8 mouse cellular contexts compared by ENCODE assay signal in the genomic region with DNA sequence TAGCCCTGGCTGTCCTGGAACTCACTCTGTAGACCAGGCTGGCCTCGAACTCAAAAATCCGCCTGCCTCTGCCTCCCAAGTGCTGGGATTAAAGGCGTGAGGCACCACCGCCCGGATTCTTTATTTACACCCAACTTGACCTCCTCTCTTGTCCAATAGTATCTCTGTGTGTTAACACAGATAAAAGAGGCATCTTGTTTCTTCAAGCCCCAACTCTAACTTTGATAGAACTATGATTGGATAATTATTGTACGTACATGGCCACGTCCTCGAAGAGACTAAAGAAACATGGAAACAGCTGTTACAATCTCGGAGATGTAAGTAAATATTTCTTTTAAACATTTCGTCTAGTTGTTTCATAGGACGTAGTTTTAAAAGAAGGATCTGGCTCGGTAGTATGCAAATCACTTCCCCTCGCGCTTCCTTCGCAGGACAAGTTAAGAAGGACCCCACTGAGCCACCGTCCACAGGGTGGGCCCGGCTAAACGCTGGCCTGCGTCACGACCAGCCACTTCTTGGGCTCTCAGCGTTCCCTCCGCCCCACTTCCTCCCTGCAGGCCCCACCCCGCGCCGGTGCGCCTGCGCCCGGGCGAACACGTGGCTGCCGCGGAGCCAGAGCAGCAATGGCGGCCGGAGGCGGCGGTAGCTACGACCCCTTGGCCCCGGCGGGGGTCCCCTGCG. TPM values are rescaled to one million over a fixed set of nuclear protein-coding genes. Genes with fewer than 3 reads are reported as not detected.
A peak's percentile ranks its signal among the peaks of the same experiment; 100 is the strongest.
DNase-seq lines count a peak whose midpoint lies in the region; ATAC-seq lines count a peak whose summit lies in the region.

A gene (plus strand): TSS at position 258 of the 681 bp plus-strand sequence.

- DNase-seq in CD4-positive helper T cell, adult 2 months (ENCODE audit: low read depth, low spot score) = peak; percentile 97
- peak; percentile 94 for DNase-seq in brain, embryonic 18.5 days (ENCODE audit: low read depth, low spot score)
- DNase-seq in kidney, postnatal 10 days = peak; percentile 98
- DNase-seq in natural killer cell, adult 2 months (ENCODE audit: low spot score in 2 of 2) = peak; percentile 94 to 97

- no peaks in the 10 kb centered on the region for H3K9me3 ChIP-seq in heart, embryonic 13.5 days
- no peaks in the 10 kb centered on the region for H3K9me3 ChIP-seq in liver, embryonic 12.5 days (replicated peaks)
- no peaks in the 10 kb centered on the region for H3K9me3 ChIP-seq in stomach, embryonic 15.5 days

- WGBS in heart, embryonic 13.5 days = 4% methylated on average over 40 of the region's 40 CpGs
- 3% methylated on average over 40 of the region's 40 CpGs for WGBS in liver, embryonic 12.5 days (ENCODE audit: insufficient replicate concordance)
- WGBS in stomach, embryonic 15.5 days = 4% methylated on average over 38 of the region's 40 CpGs

- peak; percentile 98 for ATAC-seq in erythroid progenitor cell, adult 5-6 weeks (replicated peaks; ENCODE audit: low FRiP score, poor library complexity, severe bottlenecking)
- ATAC-seq in heart, embryonic 13.5 days (ENCODE audit: extremely low read depth, insufficient number of reproducible peaks, low FRiP score, low TSS enrichment) = peak; percentile 96
- ATAC-seq in liver, embryonic 12.5 days = peak; percentile 99
- ATAC-seq in stomach, embryonic 15.5 days (ENCODE audit: insufficient read depth, low FRiP score, low read depth) = peak; percentile 100

- H3K9ac ChIP-seq in heart, embryonic 13.5 days = peak within 1 kb of the TSS; percentile 96
- peak within 1 kb of the TSS; percentile 93 for H3K9ac ChIP-seq in liver, embryonic 12.5 days
- peak within 1 kb of the TSS; percentile 92 for H3K9ac ChIP-seq in stomach, embryonic 15.5 days

- no peaks in the 10 kb centered on the region for H3K27me3 ChIP-seq in heart, embryonic 13.5 days (replicated peaks)
- 0 out of 2 replicates have a peak, but pooled peaks cover 3% of the 10 kb centered on the region for H3K27me3 ChIP-seq in liver, embryonic 12.5 days (replicated peaks)
- H3K27me3 ChIP-seq in stomach, embryonic 15.5 days (replicated peaks) = no peaks in the 10 kb centered on the region

- peak within 1 kb of the TSS; percentile 64 for H3K27ac ChIP-seq in heart, embryonic 13.5 days (replicated peaks)
- peak within 1 kb of the TSS; percentile 82 for H3K27ac ChIP-seq in liver, embryonic 12.5 days
- peak within 1 kb of the TSS; percentile 80 for H3K27ac ChIP-seq in stomach, embryonic 15.5 days

- peak within 1 kb of the TSS; percentile 83 for H3K4me2 ChIP-seq in heart, embryonic 13.5 days
- peak within 1 kb of the TSS; percentile 93 for H3K4me2 ChIP-seq in liver, embryonic 12.5 days
- peak within 1 kb of the TSS; percentile 62 for H3K4me2 ChIP-seq in stomach, embryonic 15.5 days

- peaks cover 14% of the 10 kb centered on the region for H3K36me3 ChIP-seq in heart, embryonic 13.5 days
- peaks cover 22% of the 10 kb centered on the region for H3K36me3 ChIP-seq in liver, embryonic 12.5 days
- no peaks in the 10 kb centered on the region; the same call in 1 of the 2 replicates for H3K36me3 ChIP-seq in stomach, embryonic 15.5 days

- peaks cover 28% of the 10 kb centered on the region for H3K4me1 ChIP-seq in heart, embryonic 13.5 days
- H3K4me1 ChIP-seq in liver, embryonic 12.5 days = peaks cover 41% of the 10 kb centered on the region
- H3K4me1 ChIP-seq in stomach, embryonic 15.5 days = 0 out of 2 replicates have a peak, but pooled peaks cover 8% of the 10 kb centered on the region

- peak within 1 kb of the TSS; percentile 98 for H3K4me3 ChIP-seq in heart, embryonic 13.5 days
- peak within 1 kb of the TSS; percentile 99 for H3K4me3 ChIP-seq in liver, embryonic 12.5 days
- peak within 1 kb of the TSS; percentile 100 for H3K4me3 ChIP-seq in stomach, embryonic 15.5 days (replicated peaks)

RNA-seq across cellular contexts. Expression of the gene that starts here (rescaled TPM):
- total RNA-seq in erythroid progenitor cell, adult 5-6 weeks (2015; ENCODE audit: low replicate concordance) = 29.9 and 44.9 TPM in 2 replicates
- 28.5 and 45.3 TPM in 2 replicates for total RNA-seq in erythroid progenitor cell, adult 5-6 weeks (2017; ENCODE audit: low replicate concordance)
- 42.0 and 43.0 TPM in 2 replicates for polyA plus RNA-seq in heart, embryonic 13.5 days (2015; fragmentation: Nextera tagmentation; extraction: Ambion mirVana)
- 86.3 and 88.7 TPM in 2 replicates for polyA plus RNA-seq in liver, embryonic 12.5 days (2016; fragmentation: Nextera tagmentation; extraction: Ambion mirVana)
- 74.6 and 76.4 TPM in 2 replicates for polyA plus RNA-seq in stomach, embryonic 15.5 days (2015; fragmentation: Nextera tagmentation; extraction: Ambion mirVana)

Comparison
In these comparisons a context has a peak if more than half of its experiments do, and no peak if none do; other contexts are left out.
1. Peak in every context shown above with its lines: DNase-seq, ATAC-seq, H3K4me3 ChIP-seq and H3K27ac ChIP-seq.